Mouse (Mus musculus): ENCODE data around the gene Pkd2l1.

Pkd2l1 gene

GRCm38 (mm10) chr19:44106831-44107660 is 85.2 kb downstream of the Pkd2l1 start, which contains the start of gene Chuk:
TSS of gene Chuk (minus strand) at chr19:44107480.
- peak; percentile 94 for DNase-seq (ENCODE audit: low spot score)

GRCm38 (mm10) chr19:44104393-44104792 is 87.8 kb downstream of the Pkd2l1 start:
- DNase-seq (ENCODE audit: low spot score) = no peak

GRCm38 (mm10) chr19:44103001-44103400 is 89.2 kb downstream of the Pkd2l1 start:
- no peak for DNase-seq (ENCODE audit: low spot score)

- DNase-seq (ENCODE audit: low spot score) = no peak
Measured at GRCm38 (mm10) chr19:44100840-44101239, 91.4 kb downstream of the Pkd2l1 start.
